Mouse (Mus musculus) embryonic facial prominence, embryonic 15.5 days (tissue): ENCODE results near the gene Rrbp1. TPM values are rescaled to one million over a fixed set of nuclear protein-coding genes. Genes with fewer than 3 reads are reported as not detected.

Experiments used
- ATAC-seq: fragments of 200-750 bp; cut with Nextera tagmentation; 2 replicates; pipeline ENCODE4 v1.8.0; 2017; ENCODE audit warnings: low read depth, moderate TSS enrichment; ENCODE audit not compliant: insufficient number of reproducible peaks, low FRiP score, low TSS enrichment
- H3K27ac ChIP-seq: fragments of 300-500 bp; sonication (generic); replicated peaks from 2 replicates; pipeline ENCODE4 v1.5.1; 2015; ENCODE audit warnings: mild to moderate bottlenecking, inconsistent platforms
- H3K27me3 ChIP-seq: fragments of 300-500 bp; sonication (generic); 2 replicates; pipeline ENCODE4 v1.6.1; 2015; ENCODE audit warnings: inconsistent platforms
- H3K36me3 ChIP-seq: fragments of 300-500 bp; sonication (generic); 2 replicates; pipeline ENCODE4 v1.6.1; 2015; ENCODE audit warnings: mild to moderate bottlenecking, inconsistent platforms
- H3K4me1 ChIP-seq: fragments of 300-500 bp; sonication (generic); 2 replicates; pipeline ENCODE4 v1.6.1; 2015; ENCODE audit warnings: inconsistent platforms
- H3K4me2 ChIP-seq: fragments of 300-500 bp; sonication (generic); replicated peaks from 2 replicates; pipeline ENCODE4 v1.6.1; 2015; ENCODE audit warnings: mild to moderate bottlenecking, inconsistent platforms
- H3K4me3 ChIP-seq: fragments of 300-500 bp; sonication (generic); replicated peaks from 2 replicates; pipeline ENCODE4 v1.5.1; 2015; ENCODE audit warnings: mild to moderate bottlenecking, inconsistent platforms
- H3K9ac ChIP-seq: fragments of 300-500 bp; sonication (generic); 2 replicates; pipeline ENCODE4 v1.6.1; 2015; ENCODE audit warnings: inconsistent platforms
- H3K9me3 ChIP-seq: fragments of 300-500 bp; sonication (generic); replicated peaks from 2 replicates; pipeline ENCODE4 v1.6.1; 2016; ENCODE audit warnings: inconsistent platforms
- WGBS: fragments of 180-500 bp; shearing (Covaris S2); methylation state at CpG from one replicate; pipeline ENCODE4 v1.1.7; 2015; 5-methylcytosine and 5-hydroxymethylcytosine counted together
- polyA plus RNA-seq: library from polyadenylated mRNA; unstranded; fragments of >200 nt; fragmentation: Nextera tagmentation; extraction: Ambion mirVana; gene quantifications from 2 replicates; pipeline ENCODE4 v1.2.1, GENCODE M21; 2015

Rrbp1 gene
- polyA plus RNA-seq, 1 experiment from 2014 or later = 129 TPM

- Histone ChIP-seq H3K9ac (peak within 1 kb of the TSS; percentile 84), H3K4me1 (peaks cover 26% of the 10 kb centered on the region), H3K27me3 (no peaks in the 10 kb centered on the region), H3K9me3 (no peaks in the 10 kb centered on the region), H3K4me2 (peak within 1 kb of the TSS; percentile 61), H3K27ac (peak within 1 kb of the TSS; percentile 99), H3K4me3 (peak within 1 kb of the TSS; percentile 91), H3K36me3 (no peaks in the 10 kb centered on the region)
- under 1% methylated on average over 71 of the region's 71 CpGs for WGBS
- ATAC-seq = peak; percentile 98
Observed at GRCm38 (mm10) chr2:143914760-143915599, 96.1 kb downstream of the Rrbp1 start, which contains the start of gene Dstn. Dstn (plus strand) TSS chr2:143915320.

DNA sequence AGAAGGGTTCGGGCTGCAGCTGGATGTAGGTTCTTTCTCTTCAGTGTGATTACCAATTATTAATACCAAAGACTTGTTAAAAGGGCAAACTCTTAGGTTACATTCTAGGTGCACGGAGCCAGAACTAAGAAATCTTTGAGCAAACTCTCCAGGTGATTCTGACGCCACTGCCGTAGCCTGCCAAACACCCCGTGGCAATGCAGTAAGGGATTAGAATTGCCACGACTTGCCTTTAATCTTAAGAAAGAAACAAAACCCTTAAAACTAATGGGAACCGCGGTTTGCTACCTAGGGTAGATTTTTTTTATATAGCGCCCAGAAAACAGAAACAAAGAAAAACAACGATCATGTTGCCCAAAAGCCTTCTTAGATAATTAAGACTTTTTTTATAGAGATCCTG is 96.8 kb downstream of the Rrbp1 start:
- 5% methylated on average over 10 of the region's 10 CpGs for WGBS
- Histone ChIP-seq H3K4me1 (peaks cover 21% of the 10 kb centered on the region), H3K9me3 (no peaks in the 10 kb centered on the region), H3K27ac (peak overlapping the region; percentile 99), H3K9ac (peak overlapping the region; percentile 84), H3K27me3 (no peaks in the 10 kb centered on the region), H3K4me3 (peak overlapping the region; percentile 91), H3K36me3 (no peaks in the 10 kb centered on the region), H3K4me2 (peak overlapping the region; percentile 61)
- ATAC-seq = no peak

- Histone ChIP-seq H3K27ac (no peak overlapping the region), H3K4me2 (no peak overlapping the region), H3K36me3 (no peaks in the 10 kb centered on the region), H3K9me3 (no peaks in the 10 kb centered on the region), H3K9ac (no peak overlapping the region), H3K4me1 (peaks cover 5% of the 10 kb centered on the region), H3K27me3 (no peaks in the 10 kb centered on the region), H3K4me3 (no peak overlapping the region)
- WGBS = 90% methylated on average over 2 of the region's 2 CpGs
- no peak for ATAC-seq
Observed at GRCm38 (mm10) chr2:143912199-143912598, 98.9 kb downstream of the Rrbp1 start.

DNA sequence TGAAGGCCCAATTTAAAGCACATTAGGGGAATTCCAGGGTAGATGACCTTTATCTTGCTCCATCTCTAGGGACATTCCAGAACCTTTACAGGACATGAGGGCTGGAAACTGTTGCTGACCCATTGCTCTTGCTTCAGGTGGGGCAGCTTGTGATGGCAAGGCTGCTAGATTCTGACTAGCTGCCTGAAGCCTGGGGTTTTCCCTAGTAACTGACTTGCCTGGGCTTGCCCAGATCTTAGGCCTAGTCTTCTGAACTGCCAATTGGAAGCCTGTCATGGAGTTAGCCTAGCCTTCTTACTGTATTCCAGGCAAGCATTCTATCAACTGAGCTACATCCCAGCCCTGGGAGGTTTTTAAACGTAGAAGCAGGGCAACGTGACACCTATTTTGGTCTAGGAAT is 101.8 kb downstream of the Rrbp1 start:
- H3K4me2 ChIP-seq = no peak overlapping the region

GRCm38 (mm10) chr2:143904896-143905295 is 106.2 kb downstream of the Rrbp1 start:
- H3K27ac ChIP-seq = no peak overlapping the region
- ATAC-seq = no peak
- no peak overlapping the region for H3K9ac ChIP-seq
- H3K36me3 ChIP-seq = no peaks in the 10 kb centered on the region
- 71% methylated on average over 5 of the region's 5 CpGs for WGBS
- H3K4me3 ChIP-seq = no peak overlapping the region
- no peaks in the 10 kb centered on the region for H3K9me3 ChIP-seq
- no peaks in the 10 kb centered on the region for H3K27me3 ChIP-seq
- H3K4me2 ChIP-seq = no peak overlapping the region
- H3K4me1 ChIP-seq = 0 out of 2 replicates have a peak, but pooled peaks cover 4% of the 10 kb centered on the region

More for the DNA sequence above, 101.8 kb downstream of the Rrbp1 start:
- Histone ChIP-seq H3K9ac (no peak overlapping the region), H3K27ac (no peak overlapping the region), H3K4me1 (no peaks in the 10 kb centered on the region), H3K9me3 (no peaks in the 10 kb centered on the region), H3K36me3 (no peaks in the 10 kb centered on the region), H3K27me3 (no peaks in the 10 kb centered on the region), H3K4me3 (no peak overlapping the region)
- WGBS = 61% methylated on average over 2 of the region's 2 CpGs
- ATAC-seq = no peak

DNA sequence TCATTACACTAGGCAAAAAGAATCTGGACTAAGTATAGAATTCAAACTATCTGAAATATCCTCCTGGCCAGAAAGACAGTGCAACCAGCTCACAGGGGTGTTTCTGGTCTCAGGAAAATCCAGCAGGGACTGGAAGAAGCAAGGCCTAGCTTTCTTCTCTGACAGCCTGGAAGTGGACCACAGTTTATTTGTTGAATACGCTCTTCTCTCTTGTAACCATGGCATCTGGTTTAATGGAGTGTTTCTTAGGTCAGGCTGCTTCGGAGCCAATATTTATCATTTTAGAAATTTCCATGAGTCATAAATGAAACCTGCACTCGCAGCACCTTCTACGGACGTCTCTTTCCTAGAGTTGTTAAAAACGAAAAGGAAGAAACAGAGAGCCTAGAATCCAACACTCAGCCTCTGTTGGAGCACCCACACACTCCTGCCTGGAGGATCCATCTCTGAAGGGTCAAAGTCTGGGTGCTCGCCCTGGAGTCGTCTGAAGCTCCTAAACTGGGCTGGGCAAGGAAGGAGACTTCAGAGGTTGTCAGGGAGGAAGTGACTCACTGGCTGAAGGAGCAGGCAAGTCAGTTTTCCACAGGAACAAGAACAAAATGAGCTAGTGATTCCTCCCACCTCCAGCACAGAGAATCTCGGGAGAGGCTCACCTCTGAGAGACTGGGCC is 107.6 kb downstream of the Rrbp1 start:
- no peaks in the 10 kb centered on the region for H3K27me3 ChIP-seq
- H3K9me3 ChIP-seq = no peaks in the 10 kb centered on the region
- WGBS = 67% methylated on average over 9 of the region's 9 CpGs
- H3K4me1 ChIP-seq = 0 out of 2 replicates have a peak, but pooled peaks cover 4% of the 10 kb centered on the region
- H3K4me3 ChIP-seq = no peak overlapping the region
- H3K36me3 ChIP-seq = no peaks in the 10 kb centered on the region
- H3K9ac ChIP-seq = no peak overlapping the region
- no peak overlapping the region for H3K4me2 ChIP-seq
- H3K27ac ChIP-seq = no peak overlapping the region
- ATAC-seq = no peak

GRCm38 (mm10) chr2:143900821-143901351 is 110.2 kb downstream of the Rrbp1 start:
- no peak overlapping the region for H3K4me3 ChIP-seq
- WGBS = 64% methylated on average over 5 of the region's 5 CpGs

GRCm38 (mm10) chr2:143899470-143900220 is 111.4 kb downstream of the Rrbp1 start:
- H3K27ac ChIP-seq = no peak overlapping the region
- 0 out of 2 replicates have a peak, but pooled peaks cover 4% of the 10 kb centered on the region for H3K4me1 ChIP-seq
- no peak overlapping the region for H3K4me2 ChIP-seq
- H3K9me3 ChIP-seq = no peaks in the 10 kb centered on the region
- H3K27me3 ChIP-seq = no peaks in the 10 kb centered on the region
- WGBS = 87% methylated on average over 9 of the region's 9 CpGs
- H3K9ac ChIP-seq = no peak overlapping the region
- H3K36me3 ChIP-seq = no peaks in the 10 kb centered on the region
- no peak for ATAC-seq
- no peak overlapping the region for H3K4me3 ChIP-seq

More at GRCm38 (mm10) chr2:143900821-143901351, 110.2 kb downstream of the Rrbp1 start:
- Histone ChIP-seq H3K9ac (no peak overlapping the region), H3K27ac (0 out of 2 replicates have a peak overlapping the region, but pooled peaks have one; percentile 34), H3K9me3 (no peaks in the 10 kb centered on the region), H3K27me3 (no peaks in the 10 kb centered on the region), H3K4me2 (no peak overlapping the region), H3K36me3 (no peaks in the 10 kb centered on the region), H3K4me1 (0 out of 2 replicates have a peak, but pooled peaks cover 4% of the 10 kb centered on the region)
- no peak for ATAC-seq

Other genes starting within 250 kb of the Rrbp1 start
- 3.0 and 3.6 TPM in 2 replicates for gene Bfsp1, start 148.1 kb downstream of the Rrbp1 start, polyA plus RNA-seq
- 403 and 440 TPM in 2 replicates for gene Dstn, start 95.9 kb downstream of the Rrbp1 start, polyA plus RNA-seq
- gene Banf2, start 21.8 kb upstream of the Rrbp1 start, polyA plus RNA-seq = not detected in 2 replicates